Comparison of ENCODE assay signal across 14 mouse cellular contexts in genomic region chr12:102326753-102327340, GRCm38 (mm10).
"Had no signal": no experiment of that assay in that cellular context is flagged by ENCODE, and none has a peak within 500 bp of the region (broad histone marks: within the 10 kb centered on the region; RNA-seq: fewer than 3 reads in every experiment).

No protein-coding gene starts in this region.

- ATAC-seq: liver, embryonic 12.5 days; midbrain, embryonic 15.5 days had no signal

- H3K4me1 ChIP-seq: limb, embryonic 10.5 days; liver, embryonic 15.5 days; midbrain, embryonic 12.5 days; midbrain, embryonic 15.5 days had no signal

- DNase-seq: liver; retina, postnatal 1 day; right cerebral cortex, postnatal 25 days; spleen, adult 18-20 months had no signal

- H3K4me2 ChIP-seq: limb, embryonic 13.5 days; liver, embryonic 12.5 days; liver, embryonic 15.5 days; lung, embryonic 15.5 days; midbrain, embryonic 12.5 days; midbrain, embryonic 15.5 days; neural tube, embryonic 13.5 days; stomach, embryonic 15.5 days had no signal

- H3K9me3 ChIP-seq: limb, embryonic 10.5 days; limb, embryonic 13.5 days; liver, embryonic 12.5 days; liver, embryonic 15.5 days; lung, embryonic 15.5 days; midbrain, embryonic 12.5 days; midbrain, embryonic 15.5 days; neural tube, embryonic 13.5 days; stomach, embryonic 15.5 days had no signal

- H3K27me3 ChIP-seq: limb, embryonic 13.5 days; liver, embryonic 12.5 days; liver, embryonic 15.5 days; lung, embryonic 15.5 days; midbrain, embryonic 12.5 days; midbrain, embryonic 15.5 days; neural tube, embryonic 13.5 days; stomach, embryonic 15.5 days had no signal

- H3K9ac ChIP-seq: limb, embryonic 13.5 days; liver, embryonic 12.5 days; liver, embryonic 15.5 days; lung, embryonic 15.5 days; midbrain, embryonic 12.5 days; midbrain, embryonic 15.5 days; neural tube, embryonic 13.5 days; stomach, embryonic 15.5 days had no signal

- H3K27ac ChIP-seq: limb, embryonic 10.5 days; limb, embryonic 13.5 days; liver, embryonic 12.5 days; liver, embryonic 15.5 days; lung, embryonic 15.5 days; macrophage; midbrain, embryonic 12.5 days; midbrain, embryonic 15.5 days; neural tube, embryonic 13.5 days; stomach, embryonic 15.5 days had no signal

- H3K36me3 ChIP-seq: limb, embryonic 10.5 days; lung, embryonic 15.5 days; midbrain, embryonic 12.5 days; midbrain, embryonic 15.5 days; neural tube, embryonic 13.5 days; stomach, embryonic 15.5 days had no signal

- H3K4me3 ChIP-seq: limb, embryonic 10.5 days; limb, embryonic 13.5 days; liver, embryonic 12.5 days; liver, embryonic 15.5 days; lung, embryonic 15.5 days; midbrain, embryonic 12.5 days; midbrain, embryonic 15.5 days; neural tube, embryonic 13.5 days; stomach, embryonic 15.5 days had no signal
